Mouse (Mus musculus) embryonic fibroblast, embryonic 13.5 days (primary cell): ENCODE data around the gene Gm10697.
"Not testable (repeated sequence)": the region's sequence is repeated elsewhere in the genome, so short reads cannot be mapped to it uniquely, and the experiment has no call there.

Source experiments
- CTCF ChIP-seq: IDR thresholded peaks from 2 replicates; pipeline ENCODE4 v1.5.1; 2011; ENCODE audit warnings: mild to moderate bottlenecking, control low read depth, low read length, moderate library complexity, borderline replicate concordance; ENCODE audit not compliant: insufficient read depth
- POLR2A ChIP-seq: IDR thresholded peaks from 2 replicates; pipeline ENCODE4 v1.6.1; 2011; ENCODE audit warnings: low read depth, mild to moderate bottlenecking, control low read depth, low read length, moderate library complexity

GRCm38 (mm10) chr3:94054785-94055184, 17.7 kb downstream of the Gm10697 start, which contains the start of gene Gm9125:
- not testable (repeated sequence) for TF ChIP-seq POLR2A, CTCF
